Mouse (Mus musculus): Measurements from ENCODE around the gene Cenpv. TPM values are rescaled to one million over a fixed set of nuclear protein-coding genes. Genes with fewer than 3 reads are reported as not detected.

Gene Cenpv
- polyA plus RNA-seq, 1 experiment from 2014 or later: 16.4 TPM

DNA sequence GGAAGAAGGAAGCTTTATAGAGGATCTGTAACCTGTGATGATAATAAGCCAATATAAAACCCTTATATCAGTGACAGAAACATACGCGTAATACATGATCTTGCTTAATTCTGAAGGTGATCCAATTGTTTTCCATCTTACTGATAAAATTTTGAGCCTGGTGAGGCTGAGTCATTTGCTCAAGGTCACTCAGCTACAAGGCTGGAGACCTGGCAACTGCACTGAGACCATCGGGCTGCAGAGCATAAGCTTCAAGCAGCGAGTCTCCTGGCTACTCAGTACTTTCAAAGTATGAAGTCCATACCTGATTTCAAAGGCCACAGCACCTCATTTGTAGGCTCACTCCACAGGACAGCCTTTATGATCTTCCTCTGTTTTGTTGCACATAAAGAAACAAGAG, 62.9 kb downstream of the Cenpv start:
- Histone ChIP-seq H3K9ac (no peak overlapping the region), H3K4me3 (no peak overlapping the region), H3K27ac (replicated peaks) (no peak overlapping the region), H3K27me3 (replicated peaks) (no peaks in the 10 kb centered on the region), H3K4me2 (no peak overlapping the region), H3K36me3 (no peaks in the 10 kb centered on the region), H3K4me1 (peaks cover 14% of the 10 kb centered on the region), H3K9me3 (no peaks in the 10 kb centered on the region)
- 73% methylated on average over 4 of the region's 4 CpGs for WGBS
- no peak for ATAC-seq (ENCODE audit: extremely low read depth, insufficient number of reproducible peaks, low FRiP score, low TSS enrichment)

Other genes starting within 250 kb of the Cenpv start
- 8.5 TPM in 2 replicates for gene Pigl, start 80.8 kb downstream of the Cenpv start, polyA plus RNA-seq (2015; fragmentation: Nextera tagmentation; extraction: Ambion mirVana)
- 101 and 107 TPM in 2 replicates for gene Ncor1, start 80.7 kb downstream of the Cenpv start, polyA plus RNA-seq (2015; fragmentation: Nextera tagmentation; extraction: Ambion mirVana)
- gene Ubb, start 11.9 kb upstream of the Cenpv start, polyA plus RNA-seq (2015; fragmentation: Nextera tagmentation; extraction: Ambion mirVana): 2,701 and 2,883 TPM in 2 replicates
- gene Trpv2, start 35.2 kb upstream of the Cenpv start, polyA plus RNA-seq (2015; fragmentation: Nextera tagmentation; extraction: Ambion mirVana): 3.4 and 4.7 TPM in 2 replicates
- 14.3 and 17.0 TPM in 2 replicates for gene Lrrc75a, start 109.3 kb upstream of the Cenpv start, polyA plus RNA-seq (2015; fragmentation: Nextera tagmentation; extraction: Ambion mirVana)
- 42.8 and 53.9 TPM in 2 replicates for gene Mmgt2, start 109.4 kb upstream of the Cenpv start, polyA plus RNA-seq (2015; fragmentation: Nextera tagmentation; extraction: Ambion mirVana)
- 3.6 and 3.8 TPM in 2 replicates for gene Zfp287, start 192.6 kb upstream of the Cenpv start, polyA plus RNA-seq (2015; fragmentation: Nextera tagmentation; extraction: Ambion mirVana)
- not detected in 2 replicates for gene Gm10428, start 213.8 kb upstream of the Cenpv start, polyA plus RNA-seq (2015; fragmentation: Nextera tagmentation; extraction: Ambion mirVana)

Measured in heart, embryonic 13.5 days (tissue).